Mouse (Mus musculus) lung, embryonic 16.5 days (tissue): ENCODE results near the gene Emc6. TPM values are rescaled to one million over a fixed set of nuclear protein-coding genes. Genes with fewer than 3 reads are reported as not detected.

Experiments used
- ATAC-seq: fragments of 200-750 bp; cut with Nextera tagmentation; 2 replicates; pipeline ENCODE4 v1.8.0; 2017; ENCODE audit warnings: low read depth, mild to moderate bottlenecking, moderate library complexity
- H3K27ac ChIP-seq: fragments of 300-500 bp; sonication (generic); 2 replicates; pipeline ENCODE4 v1.5.1; 2014; ENCODE audit warnings: mild to moderate bottlenecking, control low read depth, low read length
- H3K27me3 ChIP-seq: fragments of 300-500 bp; sonication (generic); 2 replicates; pipeline ENCODE4 v1.6.1; 2014; ENCODE audit warnings: low read depth, low read length, mixed read lengths; ENCODE audit not compliant: control insufficient read depth, insufficient read depth
- H3K36me3 ChIP-seq: fragments of 300-500 bp; sonication (generic); 2 replicates; pipeline ENCODE4 v1.6.1; 2014; ENCODE audit warnings: low read length; ENCODE audit not compliant: control insufficient read depth, insufficient read depth
- H3K4me1 ChIP-seq: fragments of 300-500 bp; sonication (generic); replicated peaks from 2 replicates; pipeline ENCODE4 v1.6.1; 2014; ENCODE audit warnings: low read length, mixed read lengths; ENCODE audit not compliant: control insufficient read depth, insufficient read depth
- H3K4me2 ChIP-seq: fragments of 300-500 bp; sonication (generic); 2 replicates; pipeline ENCODE4 v1.6.1; 2014; ENCODE audit warnings: low read depth, low read length, control low read depth
- H3K4me3 ChIP-seq: fragments of 300-500 bp; sonication (generic); 2 replicates; pipeline ENCODE4 v1.5.1; 2014; ENCODE audit warnings: mild to moderate bottlenecking, low read length, control low read depth
- H3K9ac ChIP-seq: fragments of 300-500 bp; sonication (generic); 2 replicates; pipeline ENCODE4 v1.6.1; 2014; ENCODE audit warnings: low read length, control low read depth
- H3K9me3 ChIP-seq: fragments of 300-500 bp; sonication (generic); 2 replicates; pipeline ENCODE4 v1.6.1; 2016; ENCODE audit warnings: low read length; ENCODE audit not compliant: control insufficient read depth
- WGBS: fragments of 180-500 bp; shearing (Covaris S2); extraction: QIAGEN DNeasy Blood & Tissue Kit; methylation state at CpG from one replicate; pipeline ENCODE4 v1.1.7; 2014; 5-methylcytosine and 5-hydroxymethylcytosine counted together
- polyA plus RNA-seq: library from polyadenylated mRNA; unstranded; fragments of >200 nt; fragmentation: Nextera tagmentation; extraction: Ambion mirVana; gene quantifications from 2 replicates; pipeline ENCODE4 v1.2.1, GENCODE M21; 2015

Gene Emc6
- 117 and 121 TPM in 2 replicates for polyA plus RNA-seq

DNA sequence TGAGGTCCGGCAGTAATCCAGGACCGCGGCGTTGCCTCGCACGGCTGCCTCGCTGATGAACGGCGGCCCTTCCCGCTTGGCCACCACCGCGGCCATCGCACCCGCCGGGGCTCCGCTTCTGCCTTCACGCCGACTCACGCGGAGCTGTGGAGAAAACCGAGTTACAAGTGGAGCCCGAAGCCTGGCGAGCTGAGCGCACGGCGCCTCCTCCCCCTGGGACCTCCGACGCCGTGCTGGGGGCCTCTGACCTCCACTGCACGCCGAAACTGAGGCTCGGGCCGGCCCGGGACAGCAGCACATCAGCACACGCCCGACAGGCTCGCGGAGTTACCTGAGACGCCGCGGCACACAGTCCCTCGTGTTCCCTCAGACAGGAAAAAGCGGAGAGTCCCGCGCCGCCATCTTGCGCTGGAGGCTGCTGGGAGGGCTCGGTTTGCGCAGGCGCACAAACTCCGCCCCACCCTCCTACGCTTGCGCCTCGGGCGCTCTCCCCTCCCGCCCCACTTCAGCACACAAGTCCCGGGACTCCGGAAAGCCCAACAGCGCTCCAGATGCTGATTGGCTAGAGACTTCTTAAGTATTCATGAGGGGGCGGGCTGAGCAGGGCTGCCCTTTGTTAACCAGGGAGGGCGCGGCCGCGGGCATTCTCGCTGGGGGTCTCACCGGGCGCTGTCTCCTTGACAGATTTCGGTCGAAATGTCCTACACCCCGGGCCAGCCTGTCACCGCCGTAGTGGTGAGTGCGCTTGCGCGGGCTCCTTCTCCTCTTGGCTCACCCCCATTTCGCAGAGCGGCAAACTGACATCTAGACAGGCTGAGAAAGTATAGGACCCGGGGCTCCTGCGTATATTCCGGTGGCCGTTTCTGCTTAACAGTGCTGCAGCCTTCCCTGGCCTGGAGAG lies at the start of gene Emc6, which contains the start of gene Tax1bp3:
TSS of gene Emc6 (minus strand) at position 430 of the 901 bp plus-strand sequence.
TSS of gene Tax1bp3 (plus strand) at position 476 of the 901 bp plus-strand sequence.
- Histone ChIP-seq H3K27ac (peak within 1 kb of the TSS; percentile 99), H3K27me3 (no peaks in the 10 kb centered on the region), H3K9me3 (no peaks in the 10 kb centered on the region), H3K36me3 (peaks cover 8% of the 10 kb centered on the region; the same call in 1 of the 2 replicates), H3K4me1 (peaks cover 34% of the 10 kb centered on the region), H3K4me2 (peak within 1 kb of the TSS; percentile 77), H3K9ac (peak within 1 kb of the TSS; percentile 95), H3K4me3 (peak within 1 kb of the TSS; percentile 83)
- under 1% methylated on average over 75 of the region's 81 CpGs for WGBS
- peak; percentile 98 for ATAC-seq

DNA sequence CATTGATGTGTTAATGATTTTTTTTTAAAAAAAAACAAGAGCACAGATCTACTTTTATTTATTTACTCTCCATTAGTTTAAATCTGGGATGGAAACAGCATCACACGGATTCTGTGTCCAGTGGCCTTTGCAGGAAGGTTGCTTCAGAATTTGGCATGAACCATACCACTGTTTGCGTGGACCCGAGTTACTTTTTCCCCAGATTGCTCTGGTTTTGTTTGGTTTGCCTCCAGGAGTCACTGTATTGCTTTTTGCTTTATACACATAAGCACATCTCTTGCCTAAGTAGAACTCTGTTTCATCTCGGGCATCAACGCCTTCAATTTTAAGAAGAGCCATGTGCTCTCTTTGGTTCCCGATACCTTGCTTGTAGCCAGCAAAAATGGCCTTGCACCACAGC lies 49.0 kb upstream of the Emc6 start:
- no peak overlapping the region for H3K4me2 ChIP-seq
- H3K27ac ChIP-seq: no peak overlapping the region
- no peaks in the 10 kb centered on the region for H3K4me1 ChIP-seq
- WGBS: 85% methylated on average over 6 of the region's 6 CpGs
- no peak overlapping the region for H3K4me3 ChIP-seq
- no peak overlapping the region for H3K9ac ChIP-seq
- no peaks in the 10 kb centered on the region for H3K9me3 ChIP-seq
- no peak for ATAC-seq
- H3K27me3 ChIP-seq: no peaks in the 10 kb centered on the region
- no peaks in the 10 kb centered on the region for H3K36me3 ChIP-seq

GRCm38 (mm10) chr11:73223966-73224365 lies 47.1 kb upstream of the Emc6 start:
- H3K4me1 ChIP-seq: no peaks in the 10 kb centered on the region

DNA sequence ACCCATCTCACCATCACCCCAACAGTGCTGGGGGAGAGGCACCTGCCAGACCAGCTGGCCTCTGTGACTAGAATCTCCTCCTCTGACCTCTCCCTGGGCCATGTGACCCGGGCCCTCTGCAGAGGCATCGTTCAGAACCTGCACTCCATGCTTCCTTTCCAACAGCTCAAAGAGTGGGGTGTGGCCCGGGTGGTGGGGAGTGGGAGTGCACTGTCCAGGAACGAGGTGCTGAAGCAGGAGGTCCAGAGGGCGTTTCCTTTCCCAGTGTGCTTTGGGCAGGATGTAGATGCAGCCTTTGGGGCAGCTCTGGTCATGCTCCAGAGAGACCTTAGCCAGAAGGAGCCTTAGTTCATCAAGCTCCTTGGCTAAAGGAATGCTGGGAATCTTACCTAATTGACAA lies 46.0 kb upstream of the Emc6 start:
- Histone ChIP-seq H3K9ac (no peak overlapping the region), H3K27ac (no peak overlapping the region), H3K27me3 (no peaks in the 10 kb centered on the region), H3K9me3 (no peaks in the 10 kb centered on the region), H3K4me2 (no peak overlapping the region), H3K4me1 (no peaks in the 10 kb centered on the region), H3K4me3 (no peak overlapping the region), H3K36me3 (no peaks in the 10 kb centered on the region)
- ATAC-seq: 0 out of 2 replicates have a peak, but pooled peaks have one; percentile 34
- WGBS: 20% methylated on average over 5 of the region's 5 CpGs

More at GRCm38 (mm10) chr11:73223966-73224365, 47.1 kb upstream of the Emc6 start:
- no peak overlapping the region for H3K4me2 ChIP-seq
- H3K9me3 ChIP-seq: no peaks in the 10 kb centered on the region
- ATAC-seq: no peak
- 58% methylated on average over 2 of the region's 2 CpGs for WGBS
- no peak overlapping the region for H3K9ac ChIP-seq
- no peaks in the 10 kb centered on the region for H3K36me3 ChIP-seq
- no peaks in the 10 kb centered on the region for H3K27me3 ChIP-seq
- H3K27ac ChIP-seq: no peak overlapping the region
- H3K4me3 ChIP-seq: no peak overlapping the region

DNA sequence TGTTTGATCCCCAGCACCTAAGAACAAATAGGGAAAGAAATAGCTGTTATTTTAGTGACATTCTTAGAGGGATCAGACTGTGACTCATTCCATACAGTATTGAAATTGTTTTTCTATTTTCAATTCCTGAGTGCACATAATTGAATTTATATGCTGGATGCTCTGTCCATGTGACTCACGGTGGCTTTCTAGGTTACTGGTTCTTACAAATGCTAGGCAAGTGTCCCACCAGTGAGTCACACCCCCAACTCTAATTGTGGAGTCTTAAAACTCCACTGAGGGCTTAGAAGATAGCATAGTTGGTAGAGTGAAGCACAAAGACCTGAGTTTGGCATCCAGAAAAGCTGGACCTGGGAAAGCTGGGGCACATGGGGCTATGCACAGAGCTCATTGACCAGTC lies 43.8 kb upstream of the Emc6 start:
- Histone ChIP-seq H3K4me2 (no peak overlapping the region), H3K36me3 (no peaks in the 10 kb centered on the region), H3K4me3 (no peak overlapping the region), H3K27me3 (no peaks in the 10 kb centered on the region), H3K4me1 (no peaks in the 10 kb centered on the region), H3K9ac (no peak overlapping the region), H3K27ac (no peak overlapping the region), H3K9me3 (no peaks in the 10 kb centered on the region)
- ATAC-seq: no peak
- WGBS: 86% methylated on average over 1 of the region's 1 CpGs

GRCm38 (mm10) chr11:73219671-73220070 lies 42.8 kb upstream of the Emc6 start:
- Histone ChIP-seq H3K4me3 (no peak overlapping the region), H3K9me3 (no peaks in the 10 kb centered on the region), H3K9ac (no peak overlapping the region), H3K27ac (no peak overlapping the region), H3K36me3 (no peaks in the 10 kb centered on the region), H3K27me3 (no peaks in the 10 kb centered on the region), H3K4me2 (no peak overlapping the region), H3K4me1 (no peaks in the 10 kb centered on the region)
- ATAC-seq: no peak
- WGBS: 52% methylated on average over 2 of the region's 2 CpGs

GRCm38 (mm10) chr11:73213956-73214355 lies 37.1 kb upstream of the Emc6 start:
- Histone ChIP-seq H3K27me3 (no peaks in the 10 kb centered on the region), H3K36me3 (no peaks in the 10 kb centered on the region), H3K9me3 (no peaks in the 10 kb centered on the region), H3K4me2 (no peak overlapping the region), H3K4me3 (no peak overlapping the region), H3K4me1 (no peaks in the 10 kb centered on the region), H3K27ac (no peak overlapping the region), H3K9ac (no peak overlapping the region)
- no peak for ATAC-seq
- WGBS: 61% methylated on average over 3 of the region's 3 CpGs

DNA sequence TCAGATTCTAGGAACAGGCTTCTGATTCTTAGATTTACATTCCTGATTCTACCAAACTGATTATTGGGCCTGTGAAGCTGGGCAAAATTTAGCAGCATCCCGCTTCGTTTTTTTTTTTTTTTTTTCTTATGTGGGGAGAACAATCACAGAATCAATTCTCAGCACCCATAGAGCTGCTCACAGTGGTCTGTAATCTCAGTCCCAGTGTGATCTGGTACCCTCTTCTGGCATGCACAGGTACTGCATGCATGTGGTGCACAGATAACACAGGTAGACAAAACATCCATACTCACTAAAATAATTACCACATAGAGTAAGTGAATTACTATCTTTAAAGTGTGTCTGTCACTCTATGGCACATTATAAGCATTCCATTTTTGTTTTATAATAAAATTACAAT lies 30.8 kb upstream of the Emc6 start:
- 84% methylated on average over 2 of the region's 2 CpGs for WGBS
- H3K4me3 ChIP-seq: no peak overlapping the region
- no peaks in the 10 kb centered on the region for H3K4me1 ChIP-seq
- ATAC-seq: no peak
- H3K36me3 ChIP-seq: no peaks in the 10 kb centered on the region
- H3K27me3 ChIP-seq: no peaks in the 10 kb centered on the region
- no peaks in the 10 kb centered on the region for H3K9me3 ChIP-seq
- no peak overlapping the region for H3K4me2 ChIP-seq
- no peak overlapping the region for H3K9ac ChIP-seq
- no peak overlapping the region for H3K27ac ChIP-seq

- no peaks in the 10 kb centered on the region for H3K9me3 ChIP-seq
- no peak overlapping the region for H3K4me3 ChIP-seq
- no peak overlapping the region for H3K27ac ChIP-seq
- H3K27me3 ChIP-seq: no peaks in the 10 kb centered on the region
- no peak overlapping the region for H3K4me2 ChIP-seq
- no peak for ATAC-seq
- no peaks in the 10 kb centered on the region for H3K36me3 ChIP-seq
- 57% methylated on average over 7 of the region's 7 CpGs for WGBS
- H3K4me1 ChIP-seq: no peaks in the 10 kb centered on the region
- H3K9ac ChIP-seq: no peak overlapping the region
Measured at GRCm38 (mm10) chr11:73205194-73205593, 28.4 kb upstream of the Emc6 start.
